Comparison of ENCODE assay signal across 10 mouse cellular contexts in genomic region chr8:120375170-120375569, GRCm38 (mm10).
DNase-seq lines count a peak whose midpoint lies in the region; ATAC-seq and TF ChIP-seq lines count a peak whose summit lies in the region.
"Had no signal": no experiment of that assay in that cellular context is flagged by ENCODE, and none has a peak within 500 bp of the region (broad histone marks: within the 10 kb centered on the region; RNA-seq: fewer than 3 reads in every experiment).

No protein-coding gene starts in this region.

- H3K9me3 ChIP-seq in hindbrain, embryonic 10.5 days: no peaks in the 10 kb centered on the region
- no peaks in the 10 kb centered on the region for H3K9me3 ChIP-seq in hindbrain, embryonic 16.5 days (ENCODE audit: control insufficient read depth, low read length)
- no peaks in the 10 kb centered on the region for H3K9me3 ChIP-seq in intestine, postnatal 0 days (ENCODE audit: control insufficient read depth)

- ATAC-seq in hindbrain, embryonic 16.5 days: no peak
- ATAC-seq in intestine, postnatal 0 days: peak; percentile 46; the same call in 1 of the 2 replicates
- ATAC-seq in cerebellum, adult (ENCODE audit: insufficient number of reproducible peaks, low FRiP score, low TSS enrichment): no peak

- peak overlapping the region; percentile 87 for H3K27ac ChIP-seq in hindbrain, embryonic 10.5 days
- H3K27ac ChIP-seq in hindbrain, embryonic 16.5 days (ENCODE audit: low read depth, low read length): no peak overlapping the region
- no peak overlapping the region for H3K27ac ChIP-seq in intestine, postnatal 0 days (ENCODE audit: low read depth, low read length)

- no peak for DNase-seq in hindbrain, embryonic 10.5 days (ENCODE audit: low spot score)
- DNase-seq in c-Kit-positive CD71-positive TER-119-positive erythroid progenitor cells, embryonic 14.5 days (ENCODE audit: low spot score): peak; percentile 69
- peak; percentile 64 for DNase-seq in lung, postnatal 10 days
- no peak for DNase-seq in frontal cortex, adult 2 months (ENCODE audit: extremely low spot score in 1 of 2, low spot score in 1 of 2)
- DNase-seq in thymus, postnatal 10 days (ENCODE audit: low spot score in 2 of 2): no peak
- DNase-seq: heart, postnatal 14 days had no signal

- no peak overlapping the region for H3K4me2 ChIP-seq in hindbrain, embryonic 16.5 days (ENCODE audit: low read length)
- no peak overlapping the region for H3K4me2 ChIP-seq in intestine, postnatal 0 days (replicated peaks; ENCODE audit: low read depth)

- peaks cover 99% of the 10 kb centered on the region for H3K4me1 ChIP-seq in hindbrain, embryonic 10.5 days (replicated peaks)
- H3K4me1 ChIP-seq in hindbrain, embryonic 16.5 days (ENCODE audit: control insufficient read depth, insufficient read depth, low read depth, low read length): peaks cover 29% of the 10 kb centered on the region
- H3K4me1 ChIP-seq in intestine, postnatal 0 days (replicated peaks; ENCODE audit: control insufficient read depth, insufficient read depth, low read length): peaks cover 8% of the 10 kb centered on the region

- TF ChIP-seq CTCF in intestine, postnatal 0 days (IDR thresholded peaks at IDR 0.05; ENCODE audit: low read depth): no peak

- no peak overlapping the region for H3K9ac ChIP-seq in hindbrain, embryonic 16.5 days (ENCODE audit: low read depth, low read length)
- H3K9ac ChIP-seq in intestine, postnatal 0 days (ENCODE audit: low read depth, low read length): no peak overlapping the region

- WGBS in hindbrain, embryonic 10.5 days: 33% methylated on average over 5 of the region's 5 CpGs
- WGBS in hindbrain, embryonic 16.5 days: 48% methylated on average over 5 of the region's 5 CpGs
- 49% methylated on average over 5 of the region's 5 CpGs for WGBS in intestine, postnatal 0 days

- H3K27me3 ChIP-seq in hindbrain, embryonic 10.5 days (ENCODE audit: insufficient read depth, poor library complexity, severe bottlenecking): peaks cover 22% of the 10 kb centered on the region
- 0 out of 2 replicates have a peak, but pooled peaks cover 2% of the 10 kb centered on the region for H3K27me3 ChIP-seq in hindbrain, embryonic 16.5 days (replicated peaks; ENCODE audit: control insufficient read depth, insufficient read depth, low read length)
- no peaks in the 10 kb centered on the region for H3K27me3 ChIP-seq in intestine, postnatal 0 days (replicated peaks; ENCODE audit: control insufficient read depth, insufficient read depth, low read length)

- H3K36me3 ChIP-seq in hindbrain, embryonic 10.5 days: no peaks in the 10 kb centered on the region
- H3K36me3 ChIP-seq in hindbrain, embryonic 16.5 days (ENCODE audit: control insufficient read depth, insufficient read depth, low read length): no peaks in the 10 kb centered on the region
- H3K36me3 ChIP-seq in intestine, postnatal 0 days (ENCODE audit: control insufficient read depth, insufficient read depth): no peaks in the 10 kb centered on the region

- H3K4me3 ChIP-seq in hindbrain, embryonic 10.5 days: no peak overlapping the region
- no peak overlapping the region for H3K4me3 ChIP-seq in hindbrain, embryonic 16.5 days (ENCODE audit: low read length)
- no peak overlapping the region for H3K4me3 ChIP-seq in intestine, postnatal 0 days (ENCODE audit: low read depth, low read length)
- H3K4me3 ChIP-seq: myocyte had no signal

Comparison
In these comparisons a context has a peak if more than half of its experiments do, and no peak if none do; other contexts are left out.
1. DNase-seq: peak in c-Kit-positive CD71-positive TER-119-positive erythroid progenitor cells, embryonic 14.5 days (single experiment) and lung, postnatal 10 days (single experiment); none in hindbrain, embryonic 10.5 days (single experiment), frontal cortex, adult 2 months (0 of 2) and thymus, postnatal 10 days (0 of 2).